Mouse (Mus musculus): ENCODE data around the gene Slc41a1.

Gene Slc41a1

DNA sequence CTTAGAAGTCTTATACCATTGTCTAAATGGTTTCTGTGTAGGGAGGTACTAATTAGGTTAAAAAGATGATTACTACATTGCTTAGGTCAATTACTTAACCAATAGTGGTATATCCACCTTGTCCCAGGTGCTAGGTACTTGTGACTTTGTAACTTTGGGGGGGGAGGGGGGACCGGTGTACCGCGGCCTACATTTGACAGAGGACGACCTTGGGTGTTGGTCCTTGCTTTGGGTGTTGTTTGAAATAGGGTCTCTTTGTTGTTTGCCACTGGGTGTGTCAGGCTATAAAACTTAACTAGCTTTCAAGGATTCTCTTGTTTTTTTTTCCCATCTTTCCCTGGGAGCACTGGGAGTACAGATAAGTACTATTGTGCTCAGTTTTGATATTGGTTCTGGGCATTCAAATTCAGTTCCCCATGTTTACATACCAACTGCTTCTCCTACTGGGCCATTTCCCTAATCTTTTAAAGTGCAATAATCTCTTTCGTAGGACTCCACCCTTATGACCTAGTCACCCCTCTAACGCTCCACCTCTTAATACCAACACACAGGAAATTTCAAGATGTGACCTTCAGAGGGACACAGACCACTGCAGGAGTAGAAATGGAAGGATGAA lies 62.9 kb downstream of the Slc41a1 start:
- DNase-seq, result no peak

DNA sequence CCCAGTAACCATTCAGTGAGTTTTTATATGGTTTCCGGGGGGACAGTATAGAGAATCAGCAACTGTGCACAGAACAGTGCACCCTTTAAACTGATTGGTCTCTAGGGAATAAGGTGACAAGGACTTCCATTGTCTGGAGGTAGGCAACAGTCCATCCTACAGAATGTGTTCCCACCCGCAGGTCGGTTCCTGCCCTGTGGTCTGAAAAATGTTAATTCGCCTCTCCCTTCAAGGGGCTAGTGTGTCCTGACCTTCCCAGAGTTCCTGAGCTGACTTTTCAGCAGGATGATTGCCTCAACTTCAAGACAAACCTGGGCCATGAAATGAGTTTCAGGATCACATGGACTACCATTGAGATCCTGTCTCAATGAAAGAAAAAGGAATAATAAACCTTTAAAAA lies 64.1 kb downstream of the Slc41a1 start:
- no peak for DNase-seq
